8 mouse cellular contexts compared by ENCODE assay signal in the genomic region with DNA sequence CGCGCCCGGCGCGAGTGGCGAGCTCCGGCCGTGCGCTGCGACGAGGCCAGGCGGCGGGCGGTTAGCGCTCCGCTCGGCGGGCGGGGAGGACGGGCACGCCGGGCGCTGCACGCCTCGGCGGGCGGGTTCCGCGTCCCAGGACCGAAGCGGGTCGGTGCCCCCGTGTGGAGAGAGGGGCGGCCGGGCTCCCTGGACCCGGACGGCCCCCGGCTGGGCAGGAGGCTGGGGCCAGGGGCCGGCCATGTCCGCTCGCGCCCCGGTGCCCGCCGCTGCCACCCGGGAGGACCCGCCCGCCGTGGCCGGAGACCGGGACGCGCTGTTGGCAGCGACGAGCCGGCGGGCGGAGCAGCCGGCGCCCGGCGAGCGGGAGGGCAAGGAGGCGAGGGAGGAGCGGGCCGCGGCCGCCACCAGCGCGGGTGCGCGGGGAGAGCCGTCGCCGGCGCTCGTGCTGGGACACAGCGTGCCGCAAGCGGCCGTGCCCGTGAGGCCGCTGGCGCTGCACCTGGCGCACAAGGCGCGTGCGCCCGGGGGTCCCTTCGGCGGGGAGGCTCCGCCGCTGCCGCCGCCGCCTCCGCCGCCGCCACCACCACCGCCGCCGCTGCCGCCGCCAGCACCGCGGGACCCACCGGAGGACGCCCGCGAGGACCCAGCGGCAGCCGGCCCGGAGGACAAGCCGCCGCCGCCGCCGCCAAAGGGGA. TPM values are rescaled to one million over a fixed set of nuclear protein-coding genes. Genes with fewer than 3 reads are reported as not detected.
DNase-seq lines count a peak whose midpoint lies in the region; ATAC-seq and TF ChIP-seq lines count a peak whose summit lies in the region.

No protein-coding gene starts in this region.

- H3K4me1 ChIP-seq in cerebellum, adult 2 months (ENCODE audit: control insufficient read depth, insufficient read depth, low read length), result no peaks in the 10 kb centered on the region; the same call in 1 of the 2 replicates
- 0 out of 2 replicates have a peak, but pooled peaks cover 6% of the 10 kb centered on the region for H3K4me1 ChIP-seq in intestine, postnatal 0 days (replicated peaks; ENCODE audit: control insufficient read depth, insufficient read depth, low read length)

- H3K27me3 ChIP-seq in cerebellum, adult 2 months (ENCODE audit: control insufficient read depth, insufficient read depth, low read length), result no peaks in the 10 kb centered on the region
- H3K27me3 ChIP-seq in intestine, postnatal 0 days (replicated peaks; ENCODE audit: control insufficient read depth, insufficient read depth, low read length), result no peaks in the 10 kb centered on the region

- peak overlapping the region; percentile 58 for H3K4me3 ChIP-seq in cerebellum, adult 2 months (replicated peaks; ENCODE audit: insufficient read depth, low read depth, low read length)
- peak overlapping the region; percentile 81 for H3K4me3 ChIP-seq in intestine, postnatal 0 days (ENCODE audit: low read depth, low read length)

- H3K9ac ChIP-seq in intestine, postnatal 0 days (ENCODE audit: low read depth, low read length), result peak overlapping the region; percentile 88

- no peak for TF ChIP-seq CTCF in cerebellum, adult 2 months (IDR thresholded peaks at IDR 0.05; ENCODE audit: borderline replicate concordance, insufficient read depth, low read depth, low read length)
- no peak for TF ChIP-seq CTCF in intestine, postnatal 0 days (IDR thresholded peaks at IDR 0.05; ENCODE audit: low read depth)

- no peaks in the 10 kb centered on the region for H3K9me3 ChIP-seq in intestine, postnatal 0 days (ENCODE audit: control insufficient read depth)

- TF ChIP-seq POLR2A in cerebellum, adult 2 months (IDR thresholded peaks at IDR 0.05; ENCODE audit: borderline replicate concordance, insufficient read depth, low read length), result no peak

- H3K4me2 ChIP-seq in intestine, postnatal 0 days (replicated peaks; ENCODE audit: low read depth), result peak overlapping the region; percentile 89

- peak; percentile 37 for ATAC-seq in intestine, postnatal 0 days

- peak; percentile 47 for DNase-seq in spleen, adult 12 weeks (ENCODE audit: low spot score)
- no peak for DNase-seq in spleen, adult 18-20 months
- DNase-seq in cerebellum, adult 2 months, result peak; percentile 71 to 73
- peak; percentile 62 for DNase-seq in gastrocnemius, postnatal 10 days
- DNase-seq in lung, adult 18-20 months, result peak; percentile 30 to 32
- peak; percentile 61 for DNase-seq in ovary, postnatal 36 days (ENCODE audit: low spot score)
- peak; percentile 52 for DNase-seq in thymus, postnatal 25 days

- H3K27ac ChIP-seq in cerebellum, adult 2 months (ENCODE audit: insufficient read depth, low read length), result peak overlapping the region; percentile 72
- H3K27ac ChIP-seq in intestine, postnatal 0 days (ENCODE audit: low read depth, low read length), result peak overlapping the region; percentile 95

- WGBS in cerebellum, adult 2 months, result under 1% methylated on average over 101 of the region's 118 CpGs
- under 1% methylated on average over 79 of the region's 118 CpGs for WGBS in intestine, postnatal 0 days

- H3K36me3 ChIP-seq in intestine, postnatal 0 days (ENCODE audit: control insufficient read depth, insufficient read depth), result no peaks in the 10 kb centered on the region

RNA-seq across cellular contexts. Expression of gene Larp1b, which starts 0.4 kb away (rescaled TPM):
- polyA plus RNA-seq in cerebellum, adult 2 months (2012; rRNA removed), result 20.4 and 21.9 TPM in 2 replicates
- 10 to 100 TPM; 57.5 to 67.2 TPM for total RNA-seq in gastrocnemius, postnatal 10 days (2021)
- 24.9 and 33.0 TPM in 2 replicates for polyA plus RNA-seq in intestine, postnatal 0 days (2015; fragmentation: Nextera tagmentation; extraction: Ambion mirVana)

RNA-seq across cellular contexts. Expression of gene 1700034I23Rik, which starts 47.7 kb away (rescaled TPM):
- polyA plus RNA-seq in cerebellum, adult 2 months (2012; rRNA removed), result 0.23 and 0.33 TPM in 2 replicates
- under 1 TPM in 1 of 2 experiments, not detected in 1; 0.18 TPM for total RNA-seq in gastrocnemius, postnatal 10 days (2021)
- polyA plus RNA-seq in intestine, postnatal 0 days (2015; fragmentation: Nextera tagmentation; extraction: Ambion mirVana), result 0.18 TPM in 2 replicates

Comparison
In these comparisons a context has a peak if more than half of its experiments do, and no peak if none do; other contexts are left out.
1. DNase-seq: peak in spleen, adult 12 weeks (single experiment), cerebellum, adult 2 months (2 of 2), gastrocnemius, postnatal 10 days (single experiment), lung, adult 18-20 months (2 of 2), ovary, postnatal 36 days (single experiment) and thymus, postnatal 25 days (single experiment); none in spleen, adult 18-20 months (0 of 2).